Mouse (Mus musculus): ENCODE measurements at regions not wholly inside any gene's neighbourhood (a gene's known extent, or its start where the extent isn't known, plus 50 kb on each side); places are given as distances from the start of the nearest gene placed in this dataset.

DNA sequence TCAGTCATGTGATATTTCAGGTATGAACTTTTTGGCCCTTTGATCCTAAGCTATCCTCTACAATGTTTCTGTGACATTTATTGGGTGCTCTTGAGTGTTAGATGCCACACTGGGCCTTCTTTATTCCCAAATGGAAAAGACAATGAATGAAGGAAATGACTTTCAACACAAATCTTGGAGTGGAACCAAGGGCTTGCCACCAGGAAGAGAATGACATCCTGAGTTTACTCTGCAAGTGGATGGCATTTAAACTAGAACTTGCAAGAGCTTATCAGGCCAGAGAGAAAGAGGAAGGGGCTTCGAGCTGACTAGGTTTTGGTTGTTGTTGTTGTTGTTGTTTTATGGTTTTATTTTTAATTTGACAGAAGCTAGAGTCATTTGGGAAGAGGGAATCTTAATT lies 56.1 kb upstream of the Rmdn2 start:
- 90% methylated on average over 1 of the region's 1 CpGs for WGBS
- H3K27ac ChIP-seq: no peak overlapping the region
- no peak for ATAC-seq (replicated peaks; ENCODE audit: low FRiP score)

More for the DNA sequence above, 56.1 kb upstream of the Rmdn2 start:
- Histone ChIP-seq H3K4me1 (no peaks in the 10 kb centered on the region), H3K9me3 (replicated peaks) (peaks cover 14% of the 10 kb centered on the region), H3K27me3 (no peaks in the 10 kb centered on the region), H3K36me3 (no peaks in the 10 kb centered on the region), H3K9ac (no peak overlapping the region), H3K4me2 (no peak overlapping the region), H3K4me3 (replicated peaks) (no peak overlapping the region)
